Mouse (Mus musculus) gastrocnemius, postnatal 14 days (tissue): Measurements from ENCODE around the gene Camk1. TPM values are rescaled to one million over a fixed set of nuclear protein-coding genes. Genes with fewer than 3 reads are reported as not detected.

Source experiments
- DNase-seq: peaks from one replicate; pipeline ENCODE4 v3.0.0; 2021; ENCODE audit warnings: mixed read lengths
- intact Hi-C: fragments of 180-260 bp; cut with DNase I; formaldehyde crosslinking; loops from one replicate; pipeline ENCODE4 v1.15.1; 2025; ENCODE audit warnings: low total_unique reads
- total RNA-seq, 2 experiments: library from RNA; stranded (reverse); gene quantifications; 2 replicates each; pipeline ENCODE4 v1.2.3; 2021

Gene Camk1
- total RNA-seq, 2 experiments from 2014 or later: 28.7 to 31.9 TPM

- intact Hi-C loops: no loop called here
- no peak for DNase-seq
Observed at GRCm38 (mm10) chr6:113315972-113316371, 27.8 kb downstream of the Camk1 start.

DNA sequence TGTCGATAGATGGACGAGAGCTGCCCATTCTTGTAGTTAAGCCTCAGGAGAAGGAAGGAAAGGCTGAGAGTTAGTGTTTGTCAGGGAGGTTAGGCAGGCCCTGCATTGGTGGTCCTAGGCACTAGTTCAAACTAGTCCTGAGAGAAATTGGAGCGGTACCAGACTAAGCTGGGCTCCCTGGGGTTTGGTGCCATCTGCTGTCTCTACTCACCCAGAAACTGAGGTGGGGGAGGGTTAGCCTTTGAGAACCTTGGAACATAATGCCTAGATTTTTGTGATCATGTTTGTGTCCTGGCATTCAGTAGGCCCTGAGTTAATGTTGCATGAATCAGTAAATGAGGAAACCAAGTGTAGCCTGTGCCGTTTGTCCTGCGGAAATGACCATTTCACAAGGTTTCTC, 35.6 kb downstream of the Camk1 start:
- DNase-seq: no peak
- intact Hi-C loops: loop anchor here (10.0 kb wide), 1 partner anchor 273 kb away; no protein-coding TSS in a partner anchor

GRCm38 (mm10) chr6:113307481-113308121, 36.2 kb downstream of the Camk1 start:
- DNase-seq: peak; percentile 47
- intact Hi-C loops: loop anchor here (10.0 kb wide), 1 partner anchor 273 kb away; no protein-coding TSS in a partner anchor

GRCm38 (mm10) chr6:113306986-113307349, 36.8 kb downstream of the Camk1 start, which contains the start of gene Brpf1:
Gene Brpf1 (plus strand): TSS chr6:113307137.
- DNase-seq: no peak
- intact Hi-C loops: loop anchor here (10.0 kb wide), 1 partner anchor 272 kb away; no protein-coding TSS in a partner anchor

DNA sequence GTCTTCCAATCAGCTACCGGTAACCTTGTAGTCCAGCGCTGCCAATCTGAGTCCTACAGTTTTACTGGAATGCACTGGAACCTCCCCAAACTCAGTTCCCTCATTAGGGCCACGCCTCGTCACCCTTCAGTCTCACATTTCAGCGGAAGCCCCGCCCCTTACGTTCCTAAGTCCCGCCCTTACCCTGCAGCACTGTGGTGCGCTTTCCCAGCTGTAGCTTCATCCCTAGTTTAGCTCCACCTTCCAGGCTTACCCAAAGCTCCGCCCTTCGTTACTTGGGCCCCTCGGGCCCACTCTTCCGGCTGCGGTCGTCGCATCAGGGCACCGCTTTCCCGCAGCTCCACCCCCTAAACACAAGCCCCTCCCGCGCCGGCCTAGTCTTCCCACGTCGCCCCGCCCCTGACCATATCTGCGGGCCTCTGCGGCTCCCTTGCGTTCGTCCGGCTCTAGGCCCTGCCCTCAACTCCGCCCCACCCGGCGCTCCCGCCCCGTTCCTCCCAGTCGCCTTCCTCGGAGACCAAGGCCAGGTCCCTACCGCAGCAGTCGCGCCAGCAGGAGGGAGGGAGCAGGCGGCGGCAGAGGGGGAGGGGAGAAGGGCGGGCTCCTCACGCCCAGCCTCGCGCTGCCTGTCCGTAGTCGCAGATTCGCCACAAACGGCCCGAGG, 37.3 kb downstream of the Camk1 start:
- intact Hi-C loops: loop anchor here (10.0 kb wide), 1 partner anchor 272 kb away; no protein-coding TSS in a partner anchor
- peak; percentile 100 for DNase-seq

- DNase-seq: no peak
- intact Hi-C loops: loop anchor here (10.0 kb wide), 1 partner anchor 267 kb away; no protein-coding TSS in a partner anchor
Observed at GRCm38 (mm10) chr6:113302258-113302657, 41.5 kb downstream of the Camk1 start.

DNA sequence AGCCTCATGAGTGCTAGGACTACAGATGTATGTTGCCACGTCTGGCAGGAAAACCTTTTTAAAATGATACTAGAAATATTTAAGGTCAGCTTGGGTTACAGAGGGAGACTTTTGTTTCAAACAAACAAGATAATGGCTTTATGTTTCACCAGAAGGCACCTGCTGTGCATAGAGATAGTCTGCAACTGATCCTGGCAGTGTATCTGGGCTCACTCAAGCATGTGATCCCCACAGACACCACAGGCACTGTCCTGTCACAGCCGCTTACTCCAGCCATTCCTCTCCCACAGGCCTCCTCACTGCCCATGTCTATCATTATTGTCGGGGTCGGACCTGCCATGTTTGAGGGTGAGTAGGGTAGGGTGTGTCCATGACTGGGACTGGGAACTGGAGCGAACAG, 42.4 kb downstream of the Camk1 start:
- intact Hi-C loops: loop anchor here (10.0 kb wide), 1 partner anchor 267 kb away; no protein-coding TSS in a partner anchor
- DNase-seq: no peak

DNA sequence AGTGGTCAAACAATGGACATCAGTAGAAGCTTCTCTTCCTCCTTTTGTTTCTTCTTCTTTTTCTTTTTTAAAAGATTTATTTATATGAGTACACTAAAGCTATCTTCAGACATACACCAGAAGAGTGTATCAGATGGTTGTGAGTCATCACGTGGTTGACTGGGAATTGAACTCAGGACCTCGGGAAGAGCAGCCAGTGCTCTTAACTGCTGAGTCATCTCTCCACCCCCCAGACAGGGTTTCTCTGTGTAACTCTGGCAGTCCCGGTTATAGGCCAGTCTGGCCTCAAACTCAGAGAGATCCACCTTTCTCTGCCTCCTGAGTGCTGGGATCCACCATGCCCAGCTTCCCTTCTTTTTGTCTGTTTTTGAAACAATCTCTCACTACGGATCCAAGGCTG, 47.1 kb downstream of the Camk1 start:
- intact Hi-C loops: no loop called here
- no peak for DNase-seq

- DNase-seq: no peak
- intact Hi-C loops: no loop called here
Observed at GRCm38 (mm10) chr6:113296046-113296445, 47.7 kb downstream of the Camk1 start.

GRCm38 (mm10) chr6:113292938-113293337, 50.8 kb downstream of the Camk1 start:
- intact Hi-C loops: no loop called here
- no peak for DNase-seq

GRCm38 (mm10) chr6:113290346-113290745, 53.4 kb downstream of the Camk1 start:
- DNase-seq: no peak
- intact Hi-C loops: no loop called here

- intact Hi-C loops: loop anchor here (10.0 kb wide), 1 partner anchor 95 kb away; the partner anchor contains the start of gene Lhfpl4
- no peak for DNase-seq
Observed at GRCm38 (mm10) chr6:113289346-113289745, 54.4 kb downstream of the Camk1 start.

DNA sequence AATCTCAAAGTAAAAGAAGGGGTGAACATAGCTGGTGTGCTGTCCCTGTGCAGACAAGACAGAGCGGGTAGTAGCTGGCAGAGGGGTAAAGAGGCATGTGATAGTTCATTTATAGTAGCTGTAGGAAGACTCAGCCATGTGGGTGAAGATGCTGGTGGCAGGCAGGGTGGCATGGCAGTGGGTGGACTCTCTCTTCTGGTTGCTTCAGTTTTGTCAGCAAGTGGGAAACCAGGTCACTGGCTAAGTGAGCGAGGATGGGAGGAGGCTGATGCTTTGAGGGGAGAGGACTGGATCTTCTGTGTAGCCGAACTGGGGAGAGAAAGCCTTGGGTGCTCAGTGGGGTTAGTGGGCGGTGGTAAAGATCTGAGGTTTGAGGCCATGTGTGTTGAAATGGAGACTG, 56.5 kb downstream of the Camk1 start:
- DNase-seq: no peak
- intact Hi-C loops: loop anchor here (10.0 kb wide), 1 partner anchor 92 kb away; the partner anchor contains the start of gene Lhfpl4

- no peak for DNase-seq
- intact Hi-C loops: loop anchor here (10.0 kb wide), 1 partner anchor 92 kb away; the partner anchor contains the start of gene Lhfpl4
Observed at GRCm38 (mm10) chr6:113286316-113286715, 57.5 kb downstream of the Camk1 start.

DNA sequence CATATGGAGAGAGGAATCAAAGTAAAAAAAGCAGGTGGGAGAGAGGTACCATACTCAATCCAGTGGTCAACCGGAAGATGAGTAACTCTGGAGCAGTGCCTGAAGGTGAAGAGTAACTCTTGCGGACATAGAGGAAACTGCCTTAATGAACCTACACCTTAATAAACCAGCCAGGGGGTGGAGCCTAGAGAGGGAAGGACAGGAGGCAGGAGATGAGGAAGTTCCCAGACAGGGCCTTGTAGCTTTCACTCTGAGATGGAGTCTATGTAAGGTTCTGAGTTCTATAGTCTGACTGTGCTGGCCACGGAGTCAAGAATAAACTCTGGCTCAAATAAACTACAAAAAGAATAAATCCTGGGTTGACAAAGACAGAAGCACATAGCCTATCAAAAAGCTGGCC, 58.9 kb downstream of the Camk1 start:
- DNase-seq: no peak
- intact Hi-C loops: loop anchor here (10.0 kb wide), 1 partner anchor 90 kb away; the partner anchor contains the start of gene Lhfpl4

Other genes starting within 250 kb of the Camk1 start
- under 1 TPM; 0.44 to 0.62 TPM for gene Lhfpl4, start 148.6 kb downstream of the Camk1 start, total RNA-seq
- gene Mtmr14, start 106.1 kb downstream of the Camk1 start, total RNA-seq: 10 to 100 TPM; 13.2 to 15.6 TPM
- under 1 TPM in 1 of 2 experiments, not detected in 1; 0.14 TPM for gene Cpne9, start 61.7 kb downstream of the Camk1 start, total RNA-seq
- 10 to 100 TPM in 1 of 2 experiments, 1 to 10 TPM in 1; 9.9 to 10.7 TPM for gene Brpf1, start 36.8 kb downstream of the Camk1 start, total RNA-seq
- 1 to 10 TPM; 5.1 to 6.8 TPM for gene Ogg1, start 17.0 kb downstream of the Camk1 start, total RNA-seq
- 10 to 100 TPM; 14.4 to 15.8 TPM for gene Tada3, start 33.9 kb upstream of the Camk1 start, total RNA-seq
- gene Arpc4, start 34.1 kb upstream of the Camk1 start, total RNA-seq: 10 to 100 TPM; 66.6 to 66.9 TPM
- gene Ttll3, start 45.3 kb upstream of the Camk1 start, total RNA-seq: 1 to 10 TPM; 1.3 TPM
- 10 to 100 TPM; 11.1 to 13.3 TPM for gene Rpusd3, start 75.4 kb upstream of the Camk1 start, total RNA-seq
- gene Cidec, start 91.8 kb upstream of the Camk1 start, total RNA-seq: 1 to 10 TPM in 1 of 2 experiments, under 1 TPM in 1; 0.51 to 2.7 TPM
- gene Jagn1, start 98.6 kb upstream of the Camk1 start, total RNA-seq: 10 to 100 TPM; 28.6 to 32.4 TPM
- gene Il17re, start 114.5 kb upstream of the Camk1 start, total RNA-seq: under 1 TPM; 0.31 to 0.49 TPM
- gene Il17rc, start 127.4 kb upstream of the Camk1 start, total RNA-seq: 1 to 10 TPM; 6.8 TPM
- gene Creld1, start 139.3 kb upstream of the Camk1 start, total RNA-seq: 10 to 100 TPM; 37.1 to 39.6 TPM
- gene Prrt3, start 157.9 kb upstream of the Camk1 start, total RNA-seq: under 1 TPM; 0.11 to 0.12 TPM
- 10 to 100 TPM; 56.2 to 61.0 TPM for gene Emc3, start 187.7 kb upstream of the Camk1 start, total RNA-seq
- gene Fancd2, start 187.7 kb upstream of the Camk1 start, total RNA-seq: 1 to 10 TPM; 1.3 to 1.8 TPM